Mouse (Mus musculus) right cerebral cortex, postnatal 4 days (tissue): ENCODE data around the gene Exoc2.

Source experiments
- DNase-seq: peaks from one replicate; pipeline ENCODE4 v3.0.0-alpha.2; 2022

The Exoc2 gene

DNA sequence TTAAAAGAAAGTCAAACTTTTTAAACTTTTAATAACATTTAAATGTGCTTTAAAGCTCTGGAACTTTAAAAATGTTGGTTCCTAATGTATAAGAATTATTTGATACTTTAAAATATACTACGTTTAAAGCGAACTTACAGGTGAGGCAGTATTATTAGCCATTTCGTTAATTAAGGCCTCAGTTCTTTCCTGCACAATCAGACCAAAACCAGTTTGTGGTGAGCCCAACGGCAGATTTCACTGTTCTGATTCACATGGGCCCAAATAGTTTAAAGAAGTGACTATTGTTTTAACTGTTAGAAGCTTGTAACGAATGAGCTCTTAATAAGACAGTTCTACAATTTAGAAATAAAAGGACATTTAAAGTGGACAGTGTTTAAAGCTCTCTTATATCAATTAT, 93.6 kb downstream of the Exoc2 start:
- DNase-seq = no peak

DNA sequence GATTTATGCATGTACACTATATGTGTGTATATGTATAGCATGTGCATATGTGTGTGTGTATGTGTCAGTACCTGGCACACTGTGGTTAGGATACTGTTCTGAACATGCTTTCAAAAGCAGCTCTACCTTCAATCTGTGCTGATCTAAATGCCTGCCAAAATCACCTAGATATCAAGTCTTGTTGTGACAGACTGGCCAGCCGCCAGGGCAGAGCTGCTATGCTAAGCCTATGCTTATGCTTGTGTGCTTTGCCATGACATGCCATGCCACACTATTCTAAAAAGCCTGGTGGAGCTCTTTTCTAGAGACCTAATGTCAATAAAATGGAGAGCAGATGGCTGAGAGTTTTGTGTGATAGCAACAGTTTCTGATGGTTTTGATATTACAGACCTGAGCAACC, 94.0 kb downstream of the Exoc2 start:
- no peak for DNase-seq

DNA sequence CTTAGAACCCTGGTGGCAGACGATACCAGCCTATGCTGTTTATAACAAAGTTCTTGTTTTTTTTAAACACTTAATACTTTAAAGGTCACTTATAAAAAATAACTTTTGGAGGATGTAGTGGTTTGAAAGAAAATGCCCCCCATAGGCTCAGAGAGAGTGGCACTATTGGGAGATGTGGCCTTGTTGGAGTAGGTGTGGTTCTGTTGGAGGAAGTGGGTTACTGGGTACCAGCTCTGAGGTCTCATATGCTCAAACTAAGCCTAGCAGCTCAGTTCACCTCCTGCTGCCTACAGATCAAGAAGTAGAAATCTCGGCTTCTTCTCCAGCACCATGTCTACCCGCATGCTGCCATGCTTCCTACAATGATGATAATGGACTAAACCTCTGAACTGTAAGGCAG, 98.1 kb downstream of the Exoc2 start:
- DNase-seq = no peak

GRCm38 (mm10) chr13:30873472-30873871, 100.4 kb downstream of the Exoc2 start:
- DNase-seq = no peak

DNA sequence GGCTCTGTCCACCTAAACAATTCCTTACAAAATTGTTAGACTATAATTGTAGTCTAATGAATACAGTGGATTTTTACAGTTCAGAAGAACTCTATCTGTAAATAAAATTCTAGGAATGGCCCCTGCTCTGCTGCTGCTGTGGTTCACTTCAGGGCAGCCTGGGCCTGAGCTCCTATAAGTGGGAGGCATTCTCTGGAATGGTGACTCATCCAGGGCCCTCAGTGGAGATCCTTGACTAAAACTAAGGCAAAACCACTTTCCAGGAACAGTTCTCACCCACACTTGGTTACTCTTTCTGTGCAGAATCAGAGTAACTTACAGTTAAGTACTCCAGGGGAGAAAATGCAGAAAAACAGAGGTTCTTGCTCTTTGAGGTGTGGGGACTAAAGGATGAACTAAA, 108.4 kb downstream of the Exoc2 start:
- DNase-seq = no peak

DNA sequence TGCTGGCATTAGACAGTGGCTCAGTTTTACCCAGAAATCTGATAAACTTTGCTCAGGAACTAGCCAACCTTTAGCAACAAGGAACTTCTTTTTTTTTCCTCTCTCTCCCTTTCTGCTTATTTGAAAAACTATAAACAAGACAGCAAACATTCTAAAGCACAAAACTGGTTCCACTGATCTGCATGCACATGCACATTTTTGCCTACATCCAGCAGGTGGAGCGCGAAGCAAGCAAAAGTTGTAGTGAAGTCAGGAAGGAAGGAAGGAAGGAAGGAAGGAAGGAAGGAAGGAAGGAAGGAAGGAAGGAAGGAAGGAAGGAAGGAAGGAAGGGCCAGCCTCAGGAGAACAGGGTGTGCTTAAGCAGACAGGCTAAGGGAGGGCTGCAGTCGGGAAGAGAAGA, 109.9 kb downstream of the Exoc2 start:
- DNase-seq = no peak

DNA sequence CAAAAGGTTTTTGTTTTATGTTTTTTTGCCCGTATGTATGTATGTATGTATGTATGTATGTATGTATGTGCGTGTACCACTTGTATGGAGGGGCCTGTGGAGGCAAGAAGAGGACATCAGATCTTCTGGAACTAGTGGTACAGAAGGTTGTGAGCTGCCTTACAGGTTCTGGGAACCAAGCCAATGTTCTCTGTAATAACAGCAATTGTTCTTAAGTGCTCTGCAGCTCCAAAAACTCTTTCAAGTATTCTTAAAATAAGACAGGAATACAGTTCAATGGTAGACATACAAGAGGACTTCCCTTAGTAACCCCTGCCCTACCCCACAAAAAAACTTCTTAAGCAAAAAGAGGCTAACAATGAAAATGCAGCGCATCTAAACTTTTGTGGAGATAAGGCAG, 115.5 kb downstream of the Exoc2 start:
- no peak for DNase-seq

- DNase-seq = no peak
Measured at GRCm38 (mm10) chr13:30850736-30851135, 123.2 kb downstream of the Exoc2 start.

DNA sequence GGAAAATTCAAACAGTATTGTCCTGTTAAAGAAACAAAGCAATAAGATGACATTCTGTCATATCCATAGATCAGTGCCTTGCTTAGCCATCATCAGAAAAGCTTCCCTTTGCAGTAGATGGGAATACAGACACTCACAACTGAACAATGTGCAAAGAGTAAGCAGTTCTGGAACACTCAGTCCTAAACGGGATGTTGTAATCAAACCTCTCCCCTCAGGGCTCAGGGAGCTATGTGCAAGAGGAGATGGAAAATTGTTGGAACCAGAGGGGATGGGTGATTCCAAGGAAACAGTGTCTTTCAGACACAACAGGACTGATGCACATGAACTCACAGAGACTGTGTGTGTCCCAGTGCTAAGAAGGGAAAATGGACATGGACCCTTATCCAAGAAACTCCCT, 125.9 kb downstream of the Exoc2 start:
- no peak for DNase-seq

GRCm38 (mm10) chr13:30846506-30846905, 127.4 kb downstream of the Exoc2 start:
- DNase-seq = no peak

GRCm38 (mm10) chr13:30843049-30843448, 130.8 kb downstream of the Exoc2 start:
- no peak for DNase-seq

DNA sequence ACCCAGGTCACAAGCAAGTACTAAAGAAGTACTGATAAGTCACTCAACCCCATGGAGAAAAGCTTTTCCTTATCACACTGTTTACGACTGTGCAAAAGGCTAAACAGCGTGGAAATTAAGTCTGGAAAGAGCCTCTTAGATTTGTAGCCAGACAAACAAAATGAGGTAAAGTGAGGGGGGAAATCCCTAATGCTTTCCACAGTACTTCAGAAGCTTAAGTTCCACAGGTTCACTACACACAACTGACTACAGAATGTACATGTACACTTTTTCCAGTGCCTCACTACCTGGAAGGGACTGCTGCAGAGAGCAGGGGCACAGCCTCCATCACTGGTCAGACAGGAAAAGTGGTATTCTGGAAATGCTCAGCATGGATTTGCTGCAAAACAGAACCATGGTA, 132.1 kb downstream of the Exoc2 start:
- no peak for DNase-seq

DNA sequence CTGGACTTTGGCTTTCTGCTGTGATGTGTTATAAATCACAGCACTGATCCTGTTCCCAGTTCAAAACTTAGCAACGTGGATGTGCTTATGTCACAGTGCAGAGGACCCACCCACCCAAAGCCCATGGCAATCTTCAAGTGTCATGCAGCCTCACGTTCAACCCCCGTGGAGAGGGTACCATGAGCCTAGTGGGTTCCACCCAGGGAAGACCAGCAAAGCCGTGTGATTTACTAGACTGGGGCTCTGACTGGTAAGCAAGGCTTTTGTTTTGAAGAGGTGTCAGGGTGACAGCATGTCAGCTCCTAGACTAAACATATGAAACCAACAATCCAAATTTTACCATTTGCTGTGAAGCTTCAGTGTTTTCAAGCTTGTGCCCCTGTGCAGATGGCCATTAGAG, 132.6 kb downstream of the Exoc2 start:
- DNase-seq = no peak

DNA sequence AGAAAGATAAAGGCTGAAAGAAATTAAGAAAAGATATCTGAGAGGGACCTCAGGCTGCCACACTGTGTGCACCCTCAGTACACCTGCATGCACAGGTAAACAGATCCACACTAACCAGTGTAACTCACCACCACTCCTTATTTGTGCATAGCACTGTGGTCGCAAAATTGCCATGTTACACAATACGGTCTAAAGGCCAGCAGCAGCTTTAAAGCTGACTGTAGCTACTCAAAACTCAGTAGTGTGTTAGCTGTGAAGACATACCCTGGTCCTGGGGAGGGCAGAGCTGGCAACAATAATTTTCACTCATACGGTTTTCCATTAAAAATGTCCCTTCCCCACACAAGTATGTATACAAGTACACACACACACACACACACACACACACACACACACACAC, 133.2 kb downstream of the Exoc2 start:
- no peak for DNase-seq

- no peak for DNase-seq
Measured at GRCm38 (mm10) chr13:30836342-30836741, 137.6 kb downstream of the Exoc2 start.

DNA sequence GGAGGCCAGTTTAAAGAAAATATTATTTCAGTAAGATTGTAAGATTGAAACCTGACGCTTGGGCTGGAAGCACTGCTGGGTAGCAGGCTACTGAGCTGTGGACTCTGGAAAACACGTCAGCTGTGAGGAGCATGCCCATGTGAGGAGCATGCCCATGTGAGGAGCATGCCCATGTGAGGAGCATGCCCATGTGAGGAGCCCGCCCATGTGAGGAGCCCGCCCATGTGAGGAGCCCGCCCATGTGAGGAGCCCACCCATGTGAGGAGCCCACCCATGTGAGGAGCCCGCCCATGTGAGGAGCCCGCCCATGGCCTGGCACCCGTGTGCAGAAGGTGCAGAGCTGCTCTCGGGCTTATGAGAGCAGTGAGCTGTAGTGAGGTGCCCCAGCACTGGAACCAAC, 139.0 kb downstream of the Exoc2 start:
- DNase-seq = no peak

DNA sequence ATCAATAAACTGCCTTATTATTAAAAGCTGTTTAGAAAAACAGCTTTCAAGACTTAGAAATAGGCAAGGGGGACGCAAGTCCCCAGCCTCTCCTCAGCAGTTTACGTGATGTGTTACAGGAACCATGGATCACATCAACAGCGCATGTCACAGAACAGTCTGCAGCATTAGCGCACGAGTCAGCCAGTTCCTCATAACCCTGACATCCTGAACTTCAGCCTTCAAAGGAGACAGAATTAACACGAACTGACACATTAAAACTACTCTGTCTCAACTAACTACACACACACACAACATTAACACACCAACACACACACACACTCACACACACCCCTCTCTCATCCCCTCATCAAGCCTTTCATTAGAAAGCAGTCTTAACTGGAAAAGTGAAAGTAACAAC, 139.5 kb downstream of the Exoc2 start:
- no peak for DNase-seq

- DNase-seq = no peak
Measured at GRCm38 (mm10) chr13:30833476-30834149, 140.3 kb downstream of the Exoc2 start.

- DNase-seq = no peak
Measured at GRCm38 (mm10) chr13:30831369-30831768, 142.5 kb downstream of the Exoc2 start.

GRCm38 (mm10) chr13:30826511-30826910, 147.4 kb downstream of the Exoc2 start:
- DNase-seq = no peak

DNA sequence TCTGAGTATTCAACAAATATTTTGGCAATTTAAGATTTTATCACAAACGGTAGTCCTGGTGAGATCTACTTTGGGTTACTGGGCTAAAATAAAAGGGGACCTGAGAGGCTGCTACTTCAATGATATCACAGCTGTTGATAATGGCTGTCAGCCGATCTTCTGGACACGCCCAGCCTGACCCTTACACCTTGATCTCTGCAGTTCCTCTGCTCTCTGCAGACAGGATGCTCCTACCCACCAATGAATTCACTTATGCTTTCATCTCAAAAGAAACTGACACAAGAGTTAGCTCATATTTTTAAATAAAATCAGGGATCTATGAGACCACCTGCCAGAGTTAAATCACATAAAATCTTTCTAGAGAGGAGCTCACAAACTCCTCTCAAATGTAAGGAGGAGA, 149.0 kb downstream of the Exoc2 start:
- no peak for DNase-seq

GRCm38 (mm10) chr13:30820555-30820954, 153.3 kb downstream of the Exoc2 start:
- DNase-seq = no peak

DNA sequence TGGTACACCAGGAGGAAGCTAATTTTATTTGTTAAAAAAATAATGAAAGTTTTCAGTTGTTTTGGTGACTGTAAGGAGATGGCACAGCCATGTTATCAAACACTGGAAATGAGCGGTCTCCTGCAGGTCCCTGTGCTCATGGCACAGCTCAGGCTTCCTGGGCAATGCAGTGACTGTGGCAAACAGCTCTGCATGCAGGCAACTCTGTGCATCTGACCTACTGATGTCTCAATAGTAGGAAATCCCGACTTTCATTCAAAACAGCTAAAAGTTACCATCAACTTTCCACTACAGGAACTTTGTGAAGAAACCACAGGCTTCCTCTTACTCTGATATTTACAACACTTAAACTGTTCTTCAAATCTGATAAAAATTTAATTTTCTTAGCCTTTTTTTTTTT, 154.0 kb downstream of the Exoc2 start:
- no peak for DNase-seq

GRCm38 (mm10) chr13:30817436-30817835, 156.5 kb downstream of the Exoc2 start:
- DNase-seq = no peak

DNA sequence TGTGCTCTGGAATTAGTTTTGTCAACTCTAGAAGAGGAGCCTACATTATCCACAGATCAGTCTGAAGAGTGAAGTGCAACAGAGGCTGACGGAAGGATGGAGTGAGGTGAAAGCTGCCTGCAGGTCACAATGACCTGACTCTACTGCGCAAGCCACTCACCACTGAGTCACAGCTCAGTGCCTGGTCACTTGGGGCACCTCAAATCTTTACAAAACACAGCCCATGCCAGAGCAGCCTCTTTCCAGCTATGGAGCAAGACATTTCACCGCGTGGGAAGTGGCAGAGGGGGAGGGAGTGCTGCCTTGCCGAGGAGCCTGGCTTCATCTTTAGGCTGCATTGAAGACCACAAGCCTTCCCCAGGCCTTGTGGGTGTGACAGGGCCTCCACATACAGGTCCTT, 159.6 kb downstream of the Exoc2 start:
- no peak for DNase-seq

GRCm38 (mm10) chr13:30813464-30813863, 160.4 kb downstream of the Exoc2 start:
- no peak for DNase-seq
